Mouse (Mus musculus) ES-Bruce4 (cell line): ENCODE results near the gene Ppara.

Source experiments
- CTCF ChIP-seq: IDR thresholded peaks from one replicate; pipeline ENCODE4 v1.8.1; 2011; ENCODE audit warnings: low read depth, low read length
- POLR2A ChIP-seq: IDR thresholded peaks from one replicate; pipeline ENCODE4 v1.8.1; 2011; ENCODE audit warnings: low read length; ENCODE audit not compliant: insufficient read depth

- no peak for TF ChIP-seq CTCF
- TF ChIP-seq POLR2A = no peak
Observed at GRCm38 (mm10) chr15:85717800-85718199, 17.0 kb upstream of the Ppara start.
